Mouse (Mus musculus) adrenal gland (tissue): Measurements from ENCODE around the gene Gba.

Source experiments
- intact Hi-C: fragments of 180-260 bp; cut with DNase I; formaldehyde crosslinking; loops from one replicate; pipeline ENCODE4 v1.15.1; 2025
- long read RNA-seq, 2 experiments: library from polyadenylated mRNA; unstranded; transcript quantifications; one replicate each; pipeline ENCODE4 v2.0.0; 2020; ENCODE audit warnings: borderline replicate concordance in 1 of 2; ENCODE audit not compliant: insufficient replicate concordance in 1 of 2

Gba gene
- long read RNA-seq, experiment 1, transcript Gba-201 (11 exons, 1,779 nt): major isoform, 13 of 31 reads
- long read RNA-seq, experiment 1, partial matches to known transcripts: 7 of 31 reads
- long read RNA-seq, experiment 1, other reads (novel, unspliced or antisense): 9 of 31 reads
- long read RNA-seq, experiment 2, transcript Gba-201 (11 exons, 1,779 nt): major isoform, 14 of 20 reads
- long read RNA-seq, experiment 2, partial matches to known transcripts: 1 of 20 reads
- long read RNA-seq, experiment 2, other reads (novel, unspliced or antisense): 3 of 20 reads

DNA sequence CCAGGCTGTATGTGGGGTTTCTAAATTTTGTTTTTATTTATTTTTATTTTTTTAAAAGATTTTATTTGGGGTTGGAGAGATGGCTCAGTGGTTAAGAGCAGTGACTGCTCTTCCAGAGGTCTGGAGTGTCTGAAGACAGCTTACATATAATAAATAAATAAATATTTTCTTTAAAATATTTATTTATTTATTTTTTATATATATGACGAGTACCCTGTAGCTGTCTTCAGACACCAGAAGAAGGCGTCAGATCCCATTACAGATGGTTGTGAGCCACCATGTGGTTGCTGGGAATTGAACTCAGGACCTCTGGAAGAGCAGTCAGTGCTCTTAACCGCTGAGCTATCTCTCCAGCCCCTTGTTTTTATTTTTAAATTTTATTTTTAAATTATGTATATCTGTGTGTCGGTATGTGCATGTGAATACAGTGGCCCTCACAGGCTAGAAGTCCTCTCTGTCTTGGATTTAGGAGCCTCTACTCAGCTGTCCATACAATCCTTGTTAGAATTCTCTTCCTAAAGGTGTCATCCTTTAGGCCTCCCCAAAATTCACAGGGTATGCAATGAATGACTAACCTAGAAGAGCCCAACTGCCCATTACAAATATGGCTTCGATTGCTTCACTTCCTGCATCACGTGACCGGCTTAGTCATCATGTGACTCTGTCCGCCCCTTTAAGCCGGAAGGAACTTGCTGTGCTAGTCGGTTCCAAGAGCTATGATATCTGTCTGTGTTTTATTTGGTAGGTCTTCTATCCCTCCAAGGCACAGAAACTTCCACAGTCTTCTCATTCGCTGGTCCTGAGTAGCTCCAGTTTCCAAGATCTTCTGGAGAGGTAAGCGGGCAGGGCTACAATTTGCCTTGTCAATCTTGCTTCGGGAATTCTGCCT lies at the start of gene Gba:
Gene Gba, plus strand, starts transcription at position 676 of the 889 bp plus-strand sequence.
- intact Hi-C loops: no loop called here

DNA sequence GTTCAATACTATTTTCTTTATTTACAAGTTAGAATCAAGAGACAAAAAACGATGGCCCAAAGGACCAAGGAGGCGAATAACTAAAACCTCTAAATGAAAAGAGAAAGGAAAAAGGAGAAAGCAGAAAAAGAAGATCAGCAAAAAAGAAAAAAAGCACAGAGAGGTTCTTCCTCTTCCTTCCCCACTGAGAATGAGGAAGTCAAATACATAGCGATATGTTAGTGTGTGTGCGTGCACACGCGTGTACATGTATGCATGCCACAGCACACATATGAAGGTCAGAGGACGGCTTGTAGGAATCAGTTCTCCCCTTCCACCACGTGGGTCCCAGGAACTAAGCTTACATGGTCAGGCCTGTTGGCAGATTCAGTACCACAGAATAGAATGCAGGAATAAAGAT lies 45.8 kb upstream of the Gba start:
- intact Hi-C loops: no loop called here

DNA sequence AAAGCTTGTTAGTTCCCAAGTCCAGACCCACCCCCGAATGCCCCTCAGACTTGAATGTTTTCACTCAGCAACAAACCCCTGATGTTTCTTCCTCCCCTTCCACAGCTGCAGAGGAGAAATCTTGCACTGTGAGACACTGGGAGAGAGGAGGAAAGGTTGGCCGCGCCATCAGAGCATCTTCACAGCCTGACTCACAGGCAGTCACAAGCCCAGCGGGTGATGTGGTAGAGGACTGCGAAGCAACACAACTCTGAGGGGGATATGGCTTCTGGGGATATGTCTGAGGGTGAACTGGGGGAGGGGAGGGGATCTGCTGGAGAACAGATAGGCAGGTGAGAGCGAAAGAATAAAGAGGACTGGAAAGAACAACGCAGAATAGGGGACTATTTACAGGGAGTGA lies 44.1 kb upstream of the Gba start:
- intact Hi-C loops: no loop called here

DNA sequence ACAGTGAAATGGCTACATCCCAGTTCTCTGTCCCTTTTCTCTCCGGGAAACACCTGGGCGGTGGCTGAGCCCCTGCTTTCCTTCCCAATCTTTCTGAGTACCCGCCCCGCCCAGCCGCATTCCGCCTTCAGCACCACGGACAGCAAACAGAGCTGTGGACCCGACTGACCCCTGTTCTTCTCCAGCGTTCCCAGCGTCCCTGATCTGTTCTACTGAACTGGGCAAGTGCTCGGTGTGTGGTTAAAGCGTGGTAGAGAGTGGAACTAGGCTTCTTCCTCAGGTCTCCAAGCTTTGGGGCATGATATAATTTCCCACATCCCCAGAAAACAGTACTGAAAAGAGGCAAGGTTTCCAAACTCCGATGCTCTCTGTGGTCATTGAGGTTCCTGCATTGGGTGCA lies 43.5 kb upstream of the Gba start:
- intact Hi-C loops: no loop called here

DNA sequence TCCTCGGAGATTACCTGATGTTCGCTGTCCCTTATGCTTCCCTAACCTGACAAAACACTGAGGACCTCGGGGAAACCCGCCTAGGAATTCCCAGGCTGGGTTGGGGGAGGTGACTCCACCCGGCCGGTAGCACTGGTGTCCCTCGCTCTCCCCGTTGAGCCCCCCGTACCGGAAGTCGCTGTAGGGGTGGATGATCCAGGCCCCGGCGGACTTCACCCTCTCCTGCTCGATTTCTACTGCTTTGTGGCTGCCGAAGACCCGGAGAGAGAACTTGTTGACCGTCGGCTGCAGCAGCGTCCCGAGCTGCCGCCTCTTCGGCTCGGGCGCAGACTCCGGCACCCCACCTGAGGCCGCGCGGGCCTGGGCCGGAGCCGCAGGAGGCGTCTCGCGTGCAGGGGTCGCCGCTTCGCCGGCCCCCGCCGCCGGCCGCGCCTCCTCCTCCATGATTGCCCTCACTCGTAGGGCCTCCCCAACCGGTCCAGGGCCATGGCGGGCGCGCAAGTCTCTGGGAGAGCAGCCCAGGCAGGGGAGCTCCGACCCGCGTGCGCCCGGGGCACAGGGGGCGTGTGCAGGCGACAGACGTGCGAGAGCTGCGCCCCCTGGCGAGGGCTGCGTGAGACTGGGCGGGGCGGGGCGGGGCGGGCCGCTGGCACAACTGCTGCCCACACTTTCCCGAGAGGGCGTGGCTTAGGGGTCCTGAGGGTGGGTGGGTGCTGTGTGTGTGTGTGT lies 42.9 kb upstream of the Gba start, which contains the start of gene Hcn3:
Gene Hcn3, minus strand, starts transcription at position 581 of the 729 bp plus-strand sequence.
- intact Hi-C loops: loop anchor here (5.0 kb wide), 1 partner anchor 42 kb away; no protein-coding TSS in a partner anchor

DNA sequence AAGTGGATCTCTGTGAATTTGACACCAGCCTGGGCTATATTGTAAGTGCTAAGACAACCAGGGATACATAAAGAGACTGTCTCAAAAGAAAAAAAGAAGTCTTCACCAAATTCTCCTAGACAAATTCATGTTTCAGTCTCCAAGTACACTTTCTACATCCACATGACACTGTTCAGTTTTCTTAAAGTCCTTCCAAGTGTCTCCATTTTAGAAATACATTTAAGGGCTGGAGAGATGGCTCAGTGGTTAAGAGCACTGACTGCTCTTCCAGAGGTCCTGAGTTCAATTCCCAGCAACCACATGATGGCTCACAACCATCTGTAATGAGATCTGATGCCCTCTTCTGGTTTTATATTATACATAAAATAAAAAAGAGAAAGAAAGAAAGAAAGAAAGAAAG lies 41.5 kb upstream of the Gba start:
- intact Hi-C loops: loop anchor here (5.0 kb wide), 1 partner anchor 44 kb away; no protein-coding TSS in a partner anchor

DNA sequence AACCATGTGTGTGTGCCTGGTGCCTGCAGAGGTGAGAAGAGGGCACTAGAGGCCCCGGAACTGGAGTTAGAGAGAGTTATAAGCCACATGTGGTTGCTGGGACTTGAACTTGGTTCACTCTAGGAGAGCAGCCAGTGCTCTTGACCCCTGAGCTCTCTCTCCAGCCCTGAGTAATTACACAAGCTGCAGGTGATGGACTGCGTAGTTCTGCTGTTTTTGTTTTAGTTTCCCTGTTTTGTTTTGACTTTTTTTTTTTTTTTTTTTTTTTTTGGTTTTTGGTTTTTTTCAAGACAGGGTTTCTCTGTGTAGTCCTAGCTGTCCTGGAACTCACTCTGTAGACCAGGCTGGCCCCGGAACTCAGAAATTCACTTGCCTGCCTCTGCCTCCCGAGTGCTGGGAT lies 40.9 kb upstream of the Gba start:
- intact Hi-C loops: loop anchor here (5.0 kb wide), 1 partner anchor 44 kb away; no protein-coding TSS in a partner anchor

DNA sequence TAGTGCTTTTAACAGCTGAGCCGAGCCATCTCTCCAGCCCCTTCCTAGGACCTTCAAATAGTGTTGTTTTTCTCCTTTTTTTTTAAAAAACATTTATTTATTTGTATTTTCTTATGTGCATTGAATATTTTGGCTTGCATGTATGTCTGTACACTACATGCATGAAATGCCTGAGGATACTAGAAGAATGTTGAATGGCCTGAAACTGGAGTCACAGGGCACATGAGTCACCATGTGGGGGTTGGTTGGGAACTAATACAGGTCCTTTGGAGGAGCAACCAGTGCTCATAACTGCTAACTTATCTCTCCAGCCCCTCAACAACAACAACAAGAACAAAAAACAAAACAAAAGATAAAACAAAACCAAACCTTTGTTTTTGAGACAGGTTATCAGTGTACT lies 39.6 kb upstream of the Gba start:
- intact Hi-C loops: loop anchor here (5.0 kb wide), 1 partner anchor 46 kb away; no protein-coding TSS in a partner anchor

DNA sequence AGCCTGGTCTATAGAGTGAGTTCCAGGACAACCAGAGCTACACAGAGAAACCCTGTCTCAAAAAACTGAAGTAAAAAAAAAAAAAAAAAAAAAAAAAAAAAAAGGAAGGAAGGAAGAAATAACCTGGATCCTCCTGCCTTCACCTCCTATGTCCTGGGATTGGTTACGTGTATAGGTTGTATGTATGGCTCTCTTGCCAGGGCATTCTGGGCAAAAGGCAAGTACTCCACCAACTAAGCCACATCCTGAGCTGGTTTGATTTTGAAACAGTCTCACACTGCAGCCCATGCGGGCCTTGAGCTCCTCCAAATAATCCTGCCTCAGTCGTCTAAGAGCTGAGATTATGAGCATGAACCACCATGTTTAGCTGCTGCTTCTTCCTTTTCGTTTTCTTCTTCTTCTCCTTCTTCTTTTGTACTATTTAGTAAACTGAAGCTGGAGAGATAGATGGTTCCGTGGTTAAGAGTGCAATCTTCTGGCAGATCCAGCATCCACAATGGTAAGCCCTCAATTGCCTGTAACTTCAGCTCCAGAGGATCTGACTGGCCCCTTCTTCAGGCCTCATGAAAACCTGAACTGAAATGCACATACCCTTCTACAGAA lies 39.0 kb upstream of the Gba start:
- intact Hi-C loops: loop anchor here (5.0 kb wide), 1 partner anchor 46 kb away; no protein-coding TSS in a partner anchor

DNA sequence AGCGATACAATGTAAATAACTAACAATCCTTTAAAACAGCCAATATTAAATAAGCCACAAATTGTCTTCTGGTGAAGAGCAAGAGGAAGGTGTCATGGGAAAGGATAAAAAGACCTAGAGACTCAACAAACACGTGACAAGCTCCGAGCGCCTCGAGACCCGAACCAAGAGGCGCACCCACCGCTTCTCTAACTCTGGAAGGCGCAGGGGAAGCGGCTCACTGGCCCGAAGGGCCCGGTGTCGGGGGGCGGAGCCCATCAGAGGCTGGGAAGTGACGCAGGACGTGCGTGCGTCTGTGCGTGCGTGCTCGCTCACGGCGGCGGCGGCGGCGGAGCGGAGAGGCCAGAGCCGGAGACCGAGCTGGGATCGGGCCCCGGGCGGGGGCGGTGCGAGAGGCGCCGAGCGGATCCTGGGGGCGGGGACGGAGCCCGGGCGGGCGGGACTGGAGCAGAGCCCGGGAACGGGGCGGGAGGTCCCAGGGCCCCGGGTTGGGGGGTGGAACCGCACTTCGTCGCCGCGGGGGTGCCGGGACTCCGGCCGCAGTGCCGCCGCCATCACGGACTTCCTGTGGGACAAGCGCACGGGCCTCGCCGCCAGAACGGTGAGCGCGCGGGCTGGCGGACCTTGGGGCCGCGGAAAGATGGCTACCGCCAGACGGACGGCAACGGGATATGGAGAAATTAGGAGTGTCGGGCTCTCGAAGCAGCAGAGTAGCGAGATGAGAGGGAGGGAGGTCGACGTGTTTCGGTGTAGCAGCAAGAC lies 38.0 kb upstream of the Gba start, which contains the start of gene Clk2:
Gene Clk2, plus strand, starts transcription at position 290 of the 762 bp plus-strand sequence.
- intact Hi-C loops: loop anchor here (5.0 kb wide), 1 partner anchor 47 kb away; no protein-coding TSS in a partner anchor

DNA sequence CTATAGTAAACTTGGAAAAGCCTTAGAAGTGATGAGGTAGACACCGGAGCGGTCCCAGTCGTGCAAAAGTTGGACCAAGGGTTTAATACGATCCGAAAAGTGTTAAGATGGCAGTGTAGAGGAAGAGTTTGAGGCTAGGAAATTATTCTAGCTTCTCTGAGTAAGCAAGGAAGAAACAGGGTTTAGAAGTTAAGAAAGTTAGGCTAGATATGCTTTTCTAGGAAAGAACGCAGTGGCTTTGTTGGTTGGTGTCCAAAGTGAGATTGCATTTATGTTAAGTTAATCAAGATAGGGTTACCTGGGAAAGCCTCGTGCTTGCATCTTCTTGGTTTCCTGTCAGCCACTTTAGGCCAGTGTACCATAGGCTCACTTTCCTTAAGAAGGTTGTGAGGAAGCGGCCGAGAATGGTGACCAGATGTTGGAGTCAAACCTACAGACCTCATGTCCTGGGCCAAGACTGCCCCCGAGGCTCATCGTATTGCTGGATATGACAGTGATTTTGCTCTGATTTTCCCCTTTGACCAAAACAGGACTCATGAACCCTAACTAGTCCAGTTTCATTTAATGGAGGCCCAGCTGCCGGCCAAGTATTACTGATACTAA lies 37.4 kb upstream of the Gba start:
- intact Hi-C loops: no loop called here

DNA sequence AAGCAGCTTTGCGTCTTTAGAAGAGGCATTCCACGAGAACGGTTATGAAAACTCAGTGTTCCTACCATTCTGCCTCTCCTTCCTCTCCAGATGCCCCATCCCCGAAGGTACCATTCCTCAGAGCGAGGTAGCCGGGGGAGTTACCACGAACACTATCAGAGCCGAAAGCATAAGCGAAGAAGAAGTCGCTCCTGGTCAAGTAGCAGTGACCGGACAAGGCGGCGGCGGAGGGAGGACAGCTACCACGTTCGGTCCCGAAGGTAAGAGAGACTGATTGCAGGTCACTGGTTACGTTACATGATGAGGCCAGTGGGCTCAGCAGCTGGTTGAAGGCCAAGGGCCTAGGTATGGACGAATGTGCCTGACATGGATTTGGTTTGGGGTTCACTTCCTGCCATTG lies 35.8 kb upstream of the Gba start:
- intact Hi-C loops: no loop called here

DNA sequence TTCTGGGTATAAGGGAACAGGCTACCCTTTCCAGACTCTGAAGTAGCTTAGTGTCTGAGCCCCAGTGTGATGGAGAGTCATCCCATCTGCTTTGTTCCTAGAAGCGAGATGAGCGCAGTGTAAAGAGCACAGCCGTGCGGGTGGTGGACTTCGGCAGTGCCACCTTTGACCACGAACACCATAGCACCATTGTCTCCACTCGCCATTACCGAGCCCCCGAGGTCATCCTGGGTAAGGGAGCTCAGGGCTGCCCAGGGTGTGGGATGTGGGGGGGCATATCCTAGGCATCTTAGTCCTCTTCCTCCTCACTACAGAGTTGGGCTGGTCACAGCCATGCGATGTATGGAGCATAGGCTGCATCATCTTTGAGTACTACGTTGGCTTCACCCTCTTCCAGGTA lies 27.9 kb upstream of the Gba start:
- intact Hi-C loops: no loop called here

DNA sequence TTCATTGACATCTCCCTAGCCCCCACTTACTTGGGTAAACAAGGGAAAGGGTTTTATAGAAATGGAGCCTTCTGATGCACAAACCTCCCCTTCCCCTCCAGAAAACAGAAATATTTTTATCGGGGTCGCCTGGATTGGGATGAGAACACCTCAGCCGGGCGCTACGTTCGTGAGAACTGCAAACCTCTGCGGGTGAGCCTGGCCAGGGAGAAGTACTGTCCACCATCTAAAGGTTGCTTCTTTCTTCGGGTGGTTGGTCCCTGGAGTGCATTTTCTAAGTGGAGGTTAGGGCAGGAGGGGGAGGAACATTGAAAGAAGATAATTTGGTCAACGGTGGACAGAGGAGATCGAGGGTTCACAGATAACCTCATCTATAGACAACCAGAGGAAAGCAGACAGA lies 27.2 kb upstream of the Gba start:
- intact Hi-C loops: no loop called here

DNA sequence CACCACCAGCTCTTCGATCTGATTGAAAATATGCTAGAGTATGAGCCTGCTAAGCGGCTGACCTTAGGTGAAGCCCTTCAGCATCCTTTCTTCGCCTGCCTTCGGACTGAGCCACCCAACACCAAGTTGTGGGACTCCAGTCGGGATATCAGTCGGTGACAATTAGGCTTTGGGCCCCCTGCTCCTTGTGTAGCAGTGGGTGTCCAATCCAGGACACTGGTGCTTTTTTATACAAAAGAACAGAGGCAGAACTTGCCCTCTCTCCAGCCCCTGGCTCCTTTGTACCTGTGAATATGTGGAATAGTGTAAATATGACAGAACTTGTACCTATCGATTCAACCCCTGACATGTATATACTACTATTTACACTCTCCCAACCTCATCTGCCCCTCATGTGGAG lies 26.3 kb upstream of the Gba start:
- intact Hi-C loops: no loop called here

DNA sequence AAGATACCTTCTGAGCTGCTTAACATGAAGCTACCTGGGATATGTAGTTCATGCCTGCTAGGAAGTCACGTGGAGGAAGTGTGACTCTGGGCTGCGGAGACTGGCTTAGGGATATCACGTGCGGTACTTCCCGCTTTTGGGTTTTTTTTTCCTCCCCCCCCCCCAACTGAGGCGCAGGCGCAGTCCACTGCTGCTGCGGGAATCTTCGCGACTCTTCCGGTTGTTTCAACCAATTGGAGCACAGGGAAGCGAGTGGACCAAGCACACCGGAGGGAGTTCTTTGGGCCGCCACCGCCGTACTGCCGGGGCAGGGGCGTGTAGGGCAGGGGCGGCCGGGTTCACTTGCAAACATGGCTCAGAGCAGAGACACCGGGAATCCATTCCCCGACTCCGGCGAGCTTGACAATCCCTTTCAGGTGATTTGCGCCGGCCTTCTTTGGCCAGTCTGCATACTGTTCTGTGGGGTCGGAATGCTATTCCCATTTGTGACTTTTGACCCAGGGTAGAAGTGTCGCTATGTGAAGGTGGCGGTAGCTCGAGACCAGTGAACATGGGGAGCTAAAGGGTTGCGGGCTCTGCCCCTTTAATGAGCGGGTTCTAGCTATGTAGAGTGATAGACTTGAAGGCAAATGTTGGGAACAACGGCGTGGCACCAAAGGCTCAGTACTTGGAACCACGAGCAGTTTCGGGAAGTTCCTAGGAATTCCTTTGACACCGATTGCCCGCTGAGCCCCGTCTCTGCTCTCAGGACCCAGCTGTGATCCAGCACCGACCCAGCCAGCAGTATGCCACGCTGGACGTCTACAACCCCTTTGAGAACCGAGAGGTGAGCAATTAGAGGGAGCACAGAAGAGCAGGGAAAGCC lies 25.3 kb upstream of the Gba start, which contains the start of gene Scamp3:
Gene Scamp3, plus strand, starts transcription at position 232 of the 865 bp plus-strand sequence.
- intact Hi-C loops: no loop called here

DNA sequence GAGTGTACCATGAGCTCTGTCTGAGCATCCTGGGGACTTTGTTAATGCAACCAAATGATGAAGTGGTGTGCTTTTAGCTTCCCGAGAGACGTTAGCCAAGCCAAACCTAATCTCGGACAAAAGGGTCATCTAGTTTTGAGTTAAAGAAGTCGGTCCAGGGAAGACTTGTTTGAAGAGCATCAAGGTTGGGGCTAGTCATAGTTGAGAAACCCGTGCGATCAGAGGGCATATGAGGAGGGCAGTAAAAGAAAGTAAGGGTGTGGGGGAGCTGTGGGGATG lies 24.7 kb upstream of the Gba start:
- intact Hi-C loops: no loop called here

DNA sequence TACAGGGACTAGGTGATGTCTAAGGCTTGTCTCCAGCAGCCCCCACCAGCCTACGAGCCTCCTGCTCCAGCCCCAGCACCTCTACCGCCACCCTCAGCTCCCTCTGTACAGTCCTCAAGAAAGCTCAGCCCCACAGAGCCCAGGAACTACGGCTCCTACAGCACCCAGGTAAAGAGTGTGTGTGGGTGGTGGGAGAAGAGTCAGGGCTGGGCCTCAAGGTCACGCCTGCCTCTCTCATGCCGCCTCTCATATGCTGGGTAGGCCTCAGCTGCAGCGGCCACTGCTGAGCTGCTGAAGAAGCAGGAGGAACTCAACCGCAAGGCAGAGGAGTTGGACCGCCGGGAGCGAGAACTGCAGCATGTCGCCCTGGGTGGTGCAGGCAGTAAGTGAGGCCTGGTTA lies 23.7 kb upstream of the Gba start:
- intact Hi-C loops: no loop called here
